Mouse (Mus musculus) cerebellum, adult 2 months (tissue): Measurements from ENCODE around the gene Nudt17. TPM values are rescaled to one million over a fixed set of nuclear protein-coding genes. Genes with fewer than 3 reads are reported as not detected.
A peak's percentile ranks its signal among the peaks of the same experiment; 100 is the strongest.

Experiments used
- DNase-seq, 2 experiments: peaks; one replicate each; pipeline ENCODE4 v3.0.0; 2021
- H3K27ac ChIP-seq: fragments of 200-500 bp; 2 replicates; pipeline ENCODE4 v1.5.1; 2012; ENCODE audit warnings: low read length, control low read depth, inconsistent platforms; ENCODE audit not compliant: insufficient read depth
- H3K27me3 ChIP-seq: fragments of 200-500 bp; 2 replicates; pipeline ENCODE4 v1.6.1; 2012; ENCODE audit warnings: inconsistent platforms, mild to moderate bottlenecking, low read length, moderate library complexity; ENCODE audit not compliant: control insufficient read depth, insufficient read depth
- H3K4me1 ChIP-seq: fragments of 200-500 bp; 2 replicates; pipeline ENCODE4 v1.6.1; 2011; ENCODE audit warnings: low read length; ENCODE audit not compliant: control insufficient read depth, insufficient read depth
- H3K4me3 ChIP-seq: fragments of 200-500 bp; replicated peaks from 2 replicates; pipeline ENCODE3; 2011; ENCODE audit warnings: mild to moderate bottlenecking, low read depth, low read length, control low read depth; ENCODE audit not compliant: insufficient read depth
- CTCF ChIP-seq: fragments of 200-500 bp; IDR thresholded peaks from 2 replicates; pipeline ENCODE4 v1.5.1; 2011; ENCODE audit warnings: low read depth, mild to moderate bottlenecking, control low read depth, low read length, moderate library complexity, borderline replicate concordance; ENCODE audit not compliant: insufficient read depth
- POLR2A ChIP-seq: fragments of 200-500 bp; IDR thresholded peaks from 2 replicates; pipeline ENCODE4 v1.6.1; 2011; ENCODE audit warnings: low read length, control low read depth, borderline replicate concordance; ENCODE audit not compliant: insufficient read depth
- WGBS: fragments of 180-500 bp; shearing (Covaris S2); methylation state at CpG from one replicate; pipeline ENCODE4 v1.1.7; 2018; 5-methylcytosine and 5-hydroxymethylcytosine counted together
- polyA plus RNA-seq: library from polyadenylated mRNA; depleted of rRNA; stranded (reverse); fragments of >200 nt; gene quantifications from 2 replicates; pipeline ENCODE4 v1.2.3, GENCODE M21; 2012

Gene Nudt17
- polyA plus RNA-seq, 1 experiment: 11.8 TPM

DNA sequence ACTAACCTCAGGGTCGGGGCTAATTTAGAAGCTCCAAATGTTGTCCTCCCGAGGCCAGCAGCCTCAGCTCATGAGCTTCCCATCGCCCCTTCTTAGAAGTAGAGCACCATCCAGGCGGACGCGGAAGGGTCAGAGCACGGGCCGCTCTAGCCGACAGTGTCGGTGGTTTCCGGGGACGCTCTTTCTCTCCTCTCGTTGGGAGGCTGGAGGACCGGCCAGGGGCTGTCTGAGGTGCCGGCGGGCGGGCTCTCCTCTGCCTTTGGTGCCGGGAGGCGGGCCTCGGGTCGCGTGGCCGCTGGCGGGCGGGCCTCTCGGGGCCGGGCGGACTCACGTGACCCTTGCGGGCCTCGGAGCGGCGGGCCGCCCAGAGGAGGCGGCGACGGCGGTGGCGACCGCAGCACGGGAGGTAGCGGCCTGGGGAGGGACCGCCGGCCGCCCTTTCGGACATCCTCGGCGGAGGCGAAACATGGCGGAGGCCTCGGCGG lies 19.0 kb upstream of the Nudt17 start, which contains the start of the genes Polr3c and Rnf115:
Gene Polr3c (minus strand): TSS at position 286 of the 485 bp plus-strand sequence.
Gene Rnf115 (plus strand): TSS at position 322 of the 485 bp plus-strand sequence.
- peak; percentile 97 to 98 for DNase-seq
- no peak for TF ChIP-seq CTCF
- TF ChIP-seq POLR2A: peak; percentile 62
- peaks cover 13% of the 10 kb centered on the region; the same call in 1 of the 2 replicates for H3K4me1 ChIP-seq
- no peaks in the 10 kb centered on the region for H3K27me3 ChIP-seq
- H3K27ac ChIP-seq: peak within 1 kb of the TSS; percentile 83
- H3K4me3 ChIP-seq: peak within 1 kb of the TSS; percentile 81
- WGBS: under 1% methylated on average over 52 of the region's 52 CpGs

DNA sequence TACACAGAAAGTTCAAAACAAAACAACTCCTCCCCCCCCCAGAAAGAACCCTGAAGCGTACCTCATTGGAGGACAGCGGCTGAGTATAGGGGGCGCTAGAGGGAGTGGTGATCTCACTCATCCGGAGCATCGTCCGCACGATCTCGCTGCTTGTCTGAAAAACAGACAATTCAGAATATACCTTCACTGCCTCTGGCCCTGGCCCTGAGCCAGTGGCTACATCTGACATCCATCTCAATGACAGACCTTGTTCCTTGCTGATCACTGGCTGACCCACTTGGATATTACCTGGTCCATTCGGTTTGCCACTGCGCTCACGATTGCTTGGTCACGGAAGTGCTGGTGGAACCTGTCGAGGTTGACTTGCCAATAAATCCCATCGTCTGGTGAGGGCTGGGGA lies 10.8 kb upstream of the Nudt17 start:
- Histone ChIP-seq H3K27ac (peak overlapping the region; percentile 70), H3K4me3 (peak overlapping the region; percentile 89), H3K27me3 (no peaks in the 10 kb centered on the region), H3K4me1 (peaks cover 3% of the 10 kb centered on the region)
- peak; percentile 78 to 83 for DNase-seq
- 7% methylated on average over 14 of the region's 14 CpGs for WGBS
- TF ChIP-seq CTCF (peak; percentile 77), POLR2A (peak; percentile 59; the same call in 1 of the 2 replicates)

DNA sequence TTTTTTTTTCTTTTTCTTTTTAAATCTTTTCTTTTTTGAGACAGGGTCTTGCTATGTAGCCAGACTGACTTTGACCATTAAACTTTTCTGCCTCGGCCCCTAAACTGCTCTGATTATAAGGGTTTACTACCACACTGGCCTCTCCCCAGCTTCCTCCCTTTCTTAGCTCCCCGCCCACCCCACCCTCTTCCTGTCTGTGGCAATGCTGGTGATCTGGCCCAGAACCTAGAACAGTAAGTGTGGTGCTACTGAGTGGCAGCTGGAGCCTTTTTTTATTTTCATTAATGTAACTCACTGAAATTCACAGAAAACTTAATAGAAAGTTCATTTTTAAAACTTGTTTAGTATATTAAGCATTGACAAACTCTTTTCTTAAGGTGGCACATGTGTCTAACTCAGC lies 7.5 kb upstream of the Nudt17 start:
- H3K27me3 ChIP-seq: no peaks in the 10 kb centered on the region
- no peak for DNase-seq
- 94% methylated on average over 2 of the region's 2 CpGs for WGBS
- H3K4me3 ChIP-seq: no peak overlapping the region
- TF ChIP-seq POLR2A (no peak), CTCF (no peak)
- no peak overlapping the region for H3K27ac ChIP-seq
- peaks cover 3% of the 10 kb centered on the region for H3K4me1 ChIP-seq

DNA sequence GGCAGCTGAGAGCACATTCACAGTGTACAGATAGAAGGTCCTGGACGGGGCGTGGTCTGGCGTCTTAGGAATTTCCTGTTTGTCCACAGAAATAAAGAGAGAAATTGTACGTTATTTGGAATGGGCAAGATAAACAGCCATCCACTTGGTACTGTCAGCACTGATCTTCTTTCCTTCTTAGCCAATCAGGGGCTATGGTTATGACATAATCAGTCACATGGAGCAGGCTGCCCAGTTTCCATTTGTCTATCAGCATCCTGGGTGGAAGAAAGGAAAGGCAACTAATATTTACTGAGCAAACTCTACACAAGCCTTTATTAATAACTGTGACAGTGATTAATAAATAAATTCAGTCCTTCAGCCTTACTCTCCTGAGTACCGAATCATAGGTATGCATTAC lies 5.9 kb upstream of the Nudt17 start:
- Histone ChIP-seq H3K4me3 (no peak overlapping the region), H3K27ac (no peak overlapping the region), H3K27me3 (no peaks in the 10 kb centered on the region), H3K4me1 (no peaks in the 10 kb centered on the region)
- TF ChIP-seq CTCF (no peak), POLR2A (no peak)
- WGBS: 96% methylated on average over 5 of the region's 5 CpGs
- DNase-seq: no peak

DNA sequence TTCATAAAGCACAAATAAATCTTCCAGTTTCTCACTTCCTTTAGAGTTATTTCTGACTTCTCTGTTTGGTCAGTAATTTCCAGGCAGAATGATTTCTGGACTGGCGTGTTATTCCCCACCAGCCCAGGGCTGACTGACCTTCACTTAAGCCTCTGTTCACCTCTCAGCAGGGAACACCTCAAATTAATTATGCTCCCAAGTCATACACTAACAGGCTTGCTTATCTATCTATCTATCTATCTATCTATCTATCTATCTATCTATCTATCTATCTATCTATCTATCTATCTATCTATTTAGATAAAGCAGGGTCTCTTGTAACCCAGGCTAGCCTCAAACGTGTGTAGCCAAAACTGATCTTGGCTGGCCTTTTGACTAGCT lies 312 bp upstream of the Nudt17 start:
- no peak for TF ChIP-seq CTCF
- TF ChIP-seq POLR2A: no peak
- Histone ChIP-seq H3K4me1 (no peaks in the 10 kb centered on the region), H3K4me3 (no peak overlapping the region), H3K27ac (no peak overlapping the region), H3K27me3 (no peaks in the 10 kb centered on the region)
- WGBS: 41% methylated on average over 2 of the region's 2 CpGs
- DNase-seq: no peak

DNA sequence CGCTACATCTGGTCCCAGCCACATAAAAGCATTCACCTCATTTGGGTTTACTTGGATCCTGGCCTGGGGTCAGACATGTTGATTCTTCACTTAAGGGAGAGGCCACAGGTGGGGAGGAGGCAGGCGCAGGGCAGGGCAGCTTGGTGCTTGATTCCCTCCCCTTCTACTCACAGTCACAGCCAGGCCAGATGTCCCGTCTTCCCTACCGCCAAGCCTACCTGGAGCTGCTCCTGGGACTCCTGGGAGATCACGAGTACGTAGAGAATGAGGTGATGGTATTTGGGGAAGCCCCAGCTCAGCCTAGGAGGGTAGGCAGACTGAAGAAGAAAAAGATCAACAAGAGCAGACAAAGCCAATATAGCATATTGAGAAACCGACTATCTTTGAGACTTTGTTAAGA lies 1.4 kb downstream of the Nudt17 start:
- no peaks in the 10 kb centered on the region for H3K27me3 ChIP-seq
- H3K27ac ChIP-seq: no peak overlapping the region
- TF ChIP-seq CTCF: no peak
- TF ChIP-seq POLR2A: no peak
- 65% methylated on average over 7 of the region's 7 CpGs for WGBS
- DNase-seq: no peak
- no peaks in the 10 kb centered on the region for H3K4me1 ChIP-seq
- no peak overlapping the region for H3K4me3 ChIP-seq

DNA sequence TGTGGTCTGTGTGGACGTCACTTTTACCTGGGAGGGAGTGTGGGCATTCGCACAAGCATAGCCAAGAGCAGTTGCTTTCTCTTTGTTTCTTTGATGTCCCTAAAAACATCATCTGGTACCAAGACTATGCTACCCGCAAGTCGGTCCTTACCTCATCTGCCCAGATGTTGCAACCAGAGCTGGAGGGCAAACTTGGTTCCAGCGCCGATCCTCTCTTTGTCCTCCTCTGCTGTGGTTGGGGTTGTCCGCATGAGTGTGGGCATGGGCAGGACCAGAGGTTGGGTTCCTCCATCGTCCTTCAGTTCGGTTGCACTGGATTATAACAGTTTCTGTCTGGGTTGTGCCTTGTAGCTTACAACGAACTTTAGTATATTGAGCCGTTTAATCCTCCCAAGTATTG lies 2.1 kb downstream of the Nudt17 start:
- Histone ChIP-seq H3K4me3 (no peak overlapping the region), H3K27ac (no peak overlapping the region), H3K27me3 (no peaks in the 10 kb centered on the region), H3K4me1 (no peaks in the 10 kb centered on the region)
- no peak for DNase-seq
- WGBS: 93% methylated on average over 11 of the region's 11 CpGs
- TF ChIP-seq POLR2A (no peak), CTCF (no peak)

DNA sequence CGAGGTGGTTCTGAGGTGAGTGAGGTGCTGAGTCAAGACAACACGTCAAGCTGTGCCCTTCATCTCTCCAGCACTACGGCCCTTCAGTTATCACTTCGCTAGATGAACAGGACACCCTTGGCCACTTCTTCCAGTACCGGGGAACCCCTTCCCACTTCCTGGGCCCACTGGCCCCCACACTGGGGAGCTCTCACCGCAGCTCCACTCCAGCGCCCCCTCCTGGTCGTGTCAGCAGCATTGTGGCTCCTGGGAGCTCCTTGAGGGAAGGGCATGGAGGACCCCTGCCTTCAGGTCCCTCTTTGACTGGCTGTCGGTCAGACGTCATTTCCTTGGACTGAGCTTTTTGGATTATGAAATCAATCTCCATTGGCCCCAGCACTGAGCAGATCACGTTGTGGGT lies 3.6 kb downstream of the Nudt17 start:
- 60% methylated on average over 11 of the region's 11 CpGs for WGBS

More for the DNA sequence above, 3.6 kb downstream of the Nudt17 start:
- DNase-seq: no peak
- Histone ChIP-seq H3K27ac (no peak overlapping the region), H3K4me1 (no peaks in the 10 kb centered on the region), H3K27me3 (no peaks in the 10 kb centered on the region), H3K4me3 (no peak overlapping the region)
- TF ChIP-seq POLR2A: no peak
- peak; percentile 38; the same call in 1 of the 2 replicates for TF ChIP-seq CTCF
